Mouse (Mus musculus): ENCODE results near the gene Col5a3. TPM values are rescaled to one million over a fixed set of nuclear protein-coding genes. Genes with fewer than 3 reads are reported as not detected.
A peak's percentile ranks its signal among the peaks of the same experiment; 100 is the strongest.

Gene Col5a3
- polyA plus RNA-seq, 1 experiment from 2014 or later: 0.21 TPM

GRCm38 (mm10) chr9:20818236-20818635 lies 3.4 kb upstream of the Col5a3 start, which contains the start of gene Rdh8:
TSS of gene Rdh8 (plus strand) at chr9:20818503.
- peaks cover 4% of the 10 kb centered on the region for H3K4me1 ChIP-seq (ENCODE audit: control insufficient read depth, insufficient read depth, low read length)
- H3K27ac ChIP-seq (ENCODE audit: low read depth, low read length): no peak within 1 kb of the TSS
- H3K9me3 ChIP-seq (ENCODE audit: control insufficient read depth, low read length): no peaks in the 10 kb centered on the region
- no peak within 1 kb of the TSS for H3K4me2 ChIP-seq (ENCODE audit: low read depth)
- no peaks in the 10 kb centered on the region for H3K36me3 ChIP-seq (ENCODE audit: control insufficient read depth, insufficient read depth, low read length)
- H3K27me3 ChIP-seq (ENCODE audit: control insufficient read depth, insufficient read depth, low read length): no peaks in the 10 kb centered on the region
- no peak within 1 kb of the TSS for H3K4me3 ChIP-seq (ENCODE audit: low read depth, low read length)
- ATAC-seq (ENCODE audit: insufficient read depth, low FRiP score, low TSS enrichment): no peak
- WGBS: 87% methylated on average over 6 of the region's 6 CpGs
- H3K9ac ChIP-seq (ENCODE audit: low read length): no peak within 1 kb of the TSS
- no peak for DNase-seq (ENCODE audit: low spot score)

- peak; percentile 36; the same call in 1 of the 2 replicates for ATAC-seq (ENCODE audit: insufficient read depth, low FRiP score, low TSS enrichment)
- no peak overlapping the region for H3K4me3 ChIP-seq (ENCODE audit: low read depth, low read length)
- 13% methylated on average over 19 of the region's 19 CpGs for WGBS
- no peaks in the 10 kb centered on the region for H3K9me3 ChIP-seq (ENCODE audit: control insufficient read depth, low read length)
- no peak overlapping the region for H3K9ac ChIP-seq (ENCODE audit: low read length)
- peaks cover 8% of the 10 kb centered on the region for H3K4me1 ChIP-seq (ENCODE audit: control insufficient read depth, insufficient read depth, low read length)
- no peaks in the 10 kb centered on the region for H3K27me3 ChIP-seq (ENCODE audit: control insufficient read depth, insufficient read depth, low read length)
- no peak overlapping the region for H3K4me2 ChIP-seq (ENCODE audit: low read depth)
- H3K36me3 ChIP-seq (ENCODE audit: control insufficient read depth, insufficient read depth, low read length): no peaks in the 10 kb centered on the region
- DNase-seq (ENCODE audit: low spot score): peak; percentile 46
- no peak overlapping the region for H3K27ac ChIP-seq (ENCODE audit: low read depth, low read length)
Measured at GRCm38 (mm10) chr9:20812537-20813271, 2.2 kb downstream of the Col5a3 start.

GRCm38 (mm10) chr9:20810773-20811172 lies 4.1 kb downstream of the Col5a3 start:
- DNase-seq (ENCODE audit: low spot score) (no peak), ATAC-seq (ENCODE audit: insufficient read depth, low FRiP score, low TSS enrichment) (no peak)
- H3K9me3 ChIP-seq (ENCODE audit: control insufficient read depth, low read length): no peaks in the 10 kb centered on the region
- WGBS: 50% methylated on average over 1 of the region's 1 CpGs
- no peak overlapping the region for H3K9ac ChIP-seq (ENCODE audit: low read length)
- H3K36me3 ChIP-seq (ENCODE audit: control insufficient read depth, insufficient read depth, low read length): no peaks in the 10 kb centered on the region; the same call in 1 of the 2 replicates
- H3K4me3 ChIP-seq (ENCODE audit: low read depth, low read length): no peak overlapping the region
- H3K27me3 ChIP-seq (ENCODE audit: control insufficient read depth, insufficient read depth, low read length): no peaks in the 10 kb centered on the region
- no peak overlapping the region for H3K27ac ChIP-seq (ENCODE audit: low read depth, low read length)
- no peak overlapping the region for H3K4me2 ChIP-seq (ENCODE audit: low read depth)
- peaks cover 8% of the 10 kb centered on the region for H3K4me1 ChIP-seq (ENCODE audit: control insufficient read depth, insufficient read depth, low read length)

GRCm38 (mm10) chr9:20810271-20810670 lies 4.6 kb downstream of the Col5a3 start:
- WGBS: 65% methylated on average over 4 of the region's 4 CpGs
- H3K4me1 ChIP-seq (ENCODE audit: control insufficient read depth, insufficient read depth, low read length): peaks cover 8% of the 10 kb centered on the region
- no peaks in the 10 kb centered on the region; the same call in 1 of the 2 replicates for H3K36me3 ChIP-seq (ENCODE audit: control insufficient read depth, insufficient read depth, low read length)
- no peak for ATAC-seq (ENCODE audit: insufficient read depth, low FRiP score, low TSS enrichment)
- no peak for DNase-seq (ENCODE audit: low spot score)
- no peak overlapping the region for H3K4me2 ChIP-seq (ENCODE audit: low read depth)
- no peak overlapping the region for H3K9ac ChIP-seq (ENCODE audit: low read length)
- H3K9me3 ChIP-seq (ENCODE audit: control insufficient read depth, low read length): no peaks in the 10 kb centered on the region
- no peaks in the 10 kb centered on the region for H3K27me3 ChIP-seq (ENCODE audit: control insufficient read depth, insufficient read depth, low read length)
- H3K27ac ChIP-seq (ENCODE audit: low read depth, low read length): no peak overlapping the region
- H3K4me3 ChIP-seq (ENCODE audit: low read depth, low read length): no peak overlapping the region

GRCm38 (mm10) chr9:20805706-20806105 lies 9.2 kb downstream of the Col5a3 start:
- no peaks in the 10 kb centered on the region; the same call in 1 of the 2 replicates for H3K36me3 ChIP-seq (ENCODE audit: control insufficient read depth, insufficient read depth, low read length)
- no peaks in the 10 kb centered on the region for H3K4me1 ChIP-seq (ENCODE audit: control insufficient read depth, insufficient read depth, low read length)
- H3K27me3 ChIP-seq (ENCODE audit: control insufficient read depth, insufficient read depth, low read length): no peaks in the 10 kb centered on the region
- H3K4me3 ChIP-seq (ENCODE audit: low read depth, low read length): no peak overlapping the region
- ATAC-seq (ENCODE audit: insufficient read depth, low FRiP score, low TSS enrichment): no peak
- WGBS: 46% methylated on average over 5 of the region's 5 CpGs
- H3K4me2 ChIP-seq (ENCODE audit: low read depth): no peak overlapping the region
- peaks cover 3% of the 10 kb centered on the region; the same call in 1 of the 2 replicates for H3K9me3 ChIP-seq (ENCODE audit: control insufficient read depth, low read length)
- DNase-seq (ENCODE audit: low spot score): no peak
- no peak overlapping the region for H3K9ac ChIP-seq (ENCODE audit: low read length)
- H3K27ac ChIP-seq (ENCODE audit: low read depth, low read length): no peak overlapping the region

- H3K9ac ChIP-seq (ENCODE audit: low read length): no peak overlapping the region
- no peak overlapping the region for H3K4me2 ChIP-seq (ENCODE audit: low read depth)
- ATAC-seq (ENCODE audit: insufficient read depth, low FRiP score, low TSS enrichment) (no peak), DNase-seq (ENCODE audit: low spot score) (no peak)
- no peaks in the 10 kb centered on the region for H3K4me1 ChIP-seq (ENCODE audit: control insufficient read depth, insufficient read depth, low read length)
- H3K9me3 ChIP-seq (ENCODE audit: control insufficient read depth, low read length): peaks cover 3% of the 10 kb centered on the region; the same call in 1 of the 2 replicates
- 76% methylated on average over 3 of the region's 3 CpGs for WGBS
- no peaks in the 10 kb centered on the region; the same call in 1 of the 2 replicates for H3K36me3 ChIP-seq (ENCODE audit: control insufficient read depth, insufficient read depth, low read length)
- H3K27ac ChIP-seq (ENCODE audit: low read depth, low read length): no peak overlapping the region
- no peaks in the 10 kb centered on the region for H3K27me3 ChIP-seq (ENCODE audit: control insufficient read depth, insufficient read depth, low read length)
- no peak overlapping the region for H3K4me3 ChIP-seq (ENCODE audit: low read depth, low read length)
Measured at GRCm38 (mm10) chr9:20805159-20805495, 9.7 kb downstream of the Col5a3 start.

- DNase-seq (ENCODE audit: low spot score) (peak; percentile 30), ATAC-seq (ENCODE audit: insufficient read depth, low FRiP score, low TSS enrichment) (no peak)
- Histone ChIP-seq H3K4me1 (ENCODE audit: control insufficient read depth, insufficient read depth, low read length) (no peaks in the 10 kb centered on the region), H3K9me3 (ENCODE audit: control insufficient read depth, low read length) (peaks cover 3% of the 10 kb centered on the region; the same call in 1 of the 2 replicates), H3K9ac (ENCODE audit: low read length) (no peak overlapping the region), H3K27ac (ENCODE audit: low read depth, low read length) (no peak overlapping the region), H3K36me3 (ENCODE audit: control insufficient read depth, insufficient read depth, low read length) (no peaks in the 10 kb centered on the region; the same call in 1 of the 2 replicates), H3K27me3 (ENCODE audit: control insufficient read depth, insufficient read depth, low read length) (no peaks in the 10 kb centered on the region), H3K4me3 (ENCODE audit: low read depth, low read length) (no peak overlapping the region), H3K4me2 (ENCODE audit: low read depth) (no peak overlapping the region)
- 81% methylated on average over 13 of the region's 13 CpGs for WGBS
Measured at GRCm38 (mm10) chr9:20804266-20805158, 10.4 kb downstream of the Col5a3 start.

GRCm38 (mm10) chr9:20794108-20794806 lies 20.6 kb downstream of the Col5a3 start:
- DNase-seq (ENCODE audit: low spot score): no peak
- no peak for ATAC-seq (ENCODE audit: insufficient read depth, low FRiP score, low TSS enrichment)

More at GRCm38 (mm10) chr9:20794108-20794806, 20.6 kb downstream of the Col5a3 start:
- Histone ChIP-seq H3K4me1 (ENCODE audit: control insufficient read depth, insufficient read depth, low read length) (no peaks in the 10 kb centered on the region), H3K4me2 (ENCODE audit: low read depth) (no peak overlapping the region), H3K9me3 (ENCODE audit: control insufficient read depth, low read length) (no peaks in the 10 kb centered on the region), H3K27ac (ENCODE audit: low read depth, low read length) (no peak overlapping the region), H3K4me3 (ENCODE audit: low read depth, low read length) (no peak overlapping the region), H3K36me3 (ENCODE audit: control insufficient read depth, insufficient read depth, low read length) (no peaks in the 10 kb centered on the region), H3K9ac (ENCODE audit: low read length) (no peak overlapping the region), H3K27me3 (ENCODE audit: control insufficient read depth, insufficient read depth, low read length) (no peaks in the 10 kb centered on the region)
- WGBS: 47% methylated on average over 7 of the region's 7 CpGs

All from neural tube, embryonic 11.5 days (tissue).